10 mouse cellular contexts compared by ENCODE assay signal in genomic region chr5:24611366-24612301, GRCm38 (mm10). TPM values are rescaled to one million over a fixed set of nuclear protein-coding genes. Genes with fewer than 3 reads are reported as not detected.
A peak's percentile ranks its signal among the peaks of the same experiment; 100 is the strongest.
DNase-seq lines count a peak whose midpoint lies in the region; ATAC-seq and TF ChIP-seq lines count a peak whose summit lies in the region.
"Had no signal": no experiment of that assay in that cellular context is flagged by ENCODE, and none has a peak within 500 bp of the region (broad histone marks: within the 10 kb centered on the region; RNA-seq: fewer than 3 reads in every experiment).

No protein-coding gene starts in this region.

- no peak overlapping the region for H3K9ac ChIP-seq in hindbrain, embryonic 11.5 days (ENCODE audit: low read depth, low read length)
- peak overlapping the region; percentile 15; the same call in 1 of the 2 replicates for H3K9ac ChIP-seq in midbrain, postnatal 0 days (replicated peaks; ENCODE audit: low read length, poor library complexity, severe bottlenecking)

- no peak overlapping the region for H3K4me3 ChIP-seq in hindbrain, embryonic 11.5 days (ENCODE audit: low read depth, low read length)
- no peak overlapping the region for H3K4me3 ChIP-seq in midbrain, postnatal 0 days (ENCODE audit: low read depth, low read length)
- H3K4me3 ChIP-seq: megakaryocyte, embryonic 14.5 days had no signal

- H3K36me3 ChIP-seq in hindbrain, embryonic 11.5 days (ENCODE audit: control insufficient read depth, insufficient read depth, low read length): no peaks in the 10 kb centered on the region
- H3K36me3 ChIP-seq in midbrain, postnatal 0 days (ENCODE audit: insufficient read depth, low read length): peaks cover 10% of the 10 kb centered on the region

- H3K27ac ChIP-seq in hindbrain, embryonic 11.5 days (ENCODE audit: low read depth, low read length): no peak overlapping the region
- no peak overlapping the region for H3K27ac ChIP-seq in midbrain, postnatal 0 days (ENCODE audit: low read depth, low read length)

- no peak for TF ChIP-seq CTCF in midbrain, postnatal 0 days (IDR thresholded peaks at IDR 0.05)

- no peaks in the 10 kb centered on the region for H3K27me3 ChIP-seq in hindbrain, embryonic 11.5 days (ENCODE audit: control insufficient read depth, insufficient read depth, low read length)
- H3K27me3 ChIP-seq in midbrain, postnatal 0 days (ENCODE audit: insufficient read depth, low read length): no peaks in the 10 kb centered on the region

- ATAC-seq in hindbrain, embryonic 11.5 days (ENCODE audit: low FRiP score): 0 out of 2 replicates have a peak, but pooled peaks have one; percentile 49
- ATAC-seq in midbrain, postnatal 0 days (ENCODE audit: low FRiP score): peak; percentile 32; the same call in 1 of the 2 replicates

- intact Hi-C loops in gastrocnemius, postnatal 14 days (cut with DNase I; ENCODE audit: low total_unique reads): no loop called here

- H3K4me2 ChIP-seq in hindbrain, embryonic 11.5 days (replicated peaks; ENCODE audit: low read depth, low read length): no peak overlapping the region
- H3K4me2 ChIP-seq in midbrain, postnatal 0 days (ENCODE audit: low read depth, low read length, poor library complexity, severe bottlenecking): no peak overlapping the region

- 74% methylated on average over 7 of the region's 7 CpGs for WGBS in hindbrain, embryonic 11.5 days
- 47% methylated on average over 7 of the region's 7 CpGs for WGBS in midbrain, postnatal 0 days

- H3K4me1 ChIP-seq in hindbrain, embryonic 11.5 days (replicated peaks; ENCODE audit: control insufficient read depth, insufficient read depth, low read length): peaks cover 3% of the 10 kb centered on the region; the same call in 1 of the 2 replicates
- H3K4me1 ChIP-seq in midbrain, postnatal 0 days (ENCODE audit: insufficient read depth, low read length): peaks cover 10% of the 10 kb centered on the region

- DNase-seq in gastrocnemius, postnatal 25 days: peak; percentile 4
- DNase-seq in gastrocnemius, postnatal 14 days: no peak
- peak; percentile 87 for DNase-seq in MN1 (ENCODE audit: low spot score)
- DNase-seq in cerebellum, postnatal 36 days: peak; percentile 79 to 84
- no peak for DNase-seq in hindbrain, embryonic 11.5 days (ENCODE audit: low spot score)
- peak; percentile 81 for DNase-seq in midbrain, postnatal 0 days (ENCODE audit: low spot score)
- no peak for DNase-seq in thymus, postnatal 25 days
- no peak for DNase-seq in thymus, postnatal 14 days

- no peaks in the 10 kb centered on the region for H3K9me3 ChIP-seq in hindbrain, embryonic 11.5 days (ENCODE audit: control insufficient read depth, low read length)
- no peaks in the 10 kb centered on the region for H3K9me3 ChIP-seq in midbrain, postnatal 0 days (ENCODE audit: low read length)
- H3K9me3 ChIP-seq: megakaryocyte, embryonic 14.5 days had no signal

RNA-seq across cellular contexts. Expression of gene Smarcd3, which starts 12.6 kb away (rescaled TPM):
- total RNA-seq in gastrocnemius, postnatal 25 days (2021): 100 to 1,000 TPM; 125 to 163 TPM
- total RNA-seq in gastrocnemius, postnatal 14 days (2021): 100 to 1,000 TPM in 1 of 2 experiments, 10 to 100 TPM in 1; 95.1 to 113 TPM
- polyA plus RNA-seq in hindbrain, embryonic 11.5 days (2014; fragmentation: Nextera tagmentation; extraction: Ambion mirVana): 42.3 and 45.9 TPM in 2 replicates
- 279 and 347 TPM in 2 replicates for total RNA-seq in midbrain, postnatal 0 days (2014; rRNA removed)
- 187 and 189 TPM in 2 replicates for polyA plus RNA-seq in midbrain, postnatal 0 days (2015; fragmentation: Nextera tagmentation; extraction: Ambion mirVana)

RNA-seq across cellular contexts. Expression of gene Chpf2, which starts 25.1 kb away (rescaled TPM):
- total RNA-seq in gastrocnemius, postnatal 25 days (2021): 1 to 10 TPM; 8.0 to 10.0 TPM
- total RNA-seq in gastrocnemius, postnatal 14 days (2021): 10 to 100 TPM; 15.8 to 17.9 TPM
- 8.6 and 8.7 TPM in 2 replicates for polyA plus RNA-seq in hindbrain, embryonic 11.5 days (2014; fragmentation: Nextera tagmentation; extraction: Ambion mirVana)
- 31.3 and 32.8 TPM in 2 replicates for total RNA-seq in midbrain, postnatal 0 days (2014; rRNA removed)
- 25.5 and 26.3 TPM in 2 replicates for polyA plus RNA-seq in midbrain, postnatal 0 days (2015; fragmentation: Nextera tagmentation; extraction: Ambion mirVana)

RNA-seq across cellular contexts. Expression of gene Abcf2, which starts 34.4 kb away (rescaled TPM):
- total RNA-seq in gastrocnemius, postnatal 25 days (2021): 10 to 100 TPM; 88.0 to 97.0 TPM
- total RNA-seq in gastrocnemius, postnatal 14 days (2021): 10 to 100 TPM; 78.5 to 84.4 TPM
- 121 and 136 TPM in 2 replicates for polyA plus RNA-seq in hindbrain, embryonic 11.5 days (2014; fragmentation: Nextera tagmentation; extraction: Ambion mirVana)
- 55.9 and 57.0 TPM in 2 replicates for total RNA-seq in midbrain, postnatal 0 days (2014; rRNA removed)
- polyA plus RNA-seq in midbrain, postnatal 0 days (2015; fragmentation: Nextera tagmentation; extraction: Ambion mirVana): 58.2 and 62.3 TPM in 2 replicates

RNA-seq across cellular contexts. Expression of gene 4931409K22Rik, which starts 55.0 kb away (rescaled TPM):
- not detected for total RNA-seq in gastrocnemius, postnatal 25 days (2021)
- not detected for total RNA-seq in gastrocnemius, postnatal 14 days (2021)
- 0.14 TPM in 1 of 2 replicates, not detected in the other for polyA plus RNA-seq in hindbrain, embryonic 11.5 days (2014; fragmentation: Nextera tagmentation; extraction: Ambion mirVana)
- not detected in 2 replicates for total RNA-seq in midbrain, postnatal 0 days (2014; rRNA removed)
- not detected in 2 replicates for polyA plus RNA-seq in midbrain, postnatal 0 days (2015; fragmentation: Nextera tagmentation; extraction: Ambion mirVana)
- polyA plus RNA-seq: C2C12 had no signal

Comparison
In these comparisons a context has a peak if more than half of its experiments do, and no peak if none do; other contexts are left out.
1. DNase-seq: peak in gastrocnemius, postnatal 25 days (single experiment), MN1 (single experiment), cerebellum, postnatal 36 days (2 of 2) and midbrain, postnatal 0 days (single experiment); none in gastrocnemius, postnatal 14 days (single experiment), hindbrain, embryonic 11.5 days (single experiment), thymus, postnatal 25 days (single experiment) and thymus, postnatal 14 days (single experiment).